Mouse (Mus musculus) ovary, postnatal 36 days (tissue): ENCODE measurements around the gene Bcas3.

Experiments used
- DNase-seq: peaks from one replicate; pipeline ENCODE4 v3.0.0; 2022; ENCODE audit warnings: low spot score, mixed read lengths

The Bcas3 gene

GRCm38 (mm10) chr11:85751171-85751570 is 398.2 kb downstream of the Bcas3 start:
- no peak for DNase-seq

- DNase-seq, result no peak
Observed at GRCm38 (mm10) chr11:85754631-85755502, 401.9 kb downstream of the Bcas3 start.

GRCm38 (mm10) chr11:85755503-85756044 is 402.6 kb downstream of the Bcas3 start:
- DNase-seq, result no peak

GRCm38 (mm10) chr11:85758891-85759290 is 405.9 kb downstream of the Bcas3 start:
- no peak for DNase-seq

- no peak for DNase-seq
Observed at GRCm38 (mm10) chr11:85759634-85760439, 406.9 kb downstream of the Bcas3 start.

- peak; percentile 64 for DNase-seq
Observed at GRCm38 (mm10) chr11:85760486-85761141, 407.6 kb downstream of the Bcas3 start.

GRCm38 (mm10) chr11:85761170-85761569 is 408.2 kb downstream of the Bcas3 start:
- no peak for DNase-seq

GRCm38 (mm10) chr11:85763655-85764054 is 410.7 kb downstream of the Bcas3 start:
- no peak for DNase-seq

GRCm38 (mm10) chr11:85766106-85766723 is 413.2 kb downstream of the Bcas3 start:
- DNase-seq, result no peak

GRCm38 (mm10) chr11:85766811-85767210 is 413.8 kb downstream of the Bcas3 start:
- DNase-seq, result no peak

GRCm38 (mm10) chr11:85769740-85770139 is 416.8 kb downstream of the Bcas3 start:
- DNase-seq, result no peak

GRCm38 (mm10) chr11:85773391-85773790 is 420.4 kb downstream of the Bcas3 start:
- DNase-seq, result no peak

- no peak for DNase-seq
Observed at GRCm38 (mm10) chr11:85774707-85775106, 421.7 kb downstream of the Bcas3 start.

GRCm38 (mm10) chr11:85775492-85775891 is 422.5 kb downstream of the Bcas3 start:
- DNase-seq, result peak; percentile 40

GRCm38 (mm10) chr11:85776861-85777360 is 423.9 kb downstream of the Bcas3 start:
- no peak for DNase-seq

- DNase-seq, result no peak
Observed at GRCm38 (mm10) chr11:85777950-85778349, 425.0 kb downstream of the Bcas3 start.

- DNase-seq, result no peak
Observed at GRCm38 (mm10) chr11:85780303-85780702, 427.3 kb downstream of the Bcas3 start.

- no peak for DNase-seq
Observed at GRCm38 (mm10) chr11:85786113-85786718, 433.2 kb downstream of the Bcas3 start.

- no peak for DNase-seq
Observed at GRCm38 (mm10) chr11:85789750-85790149, 436.8 kb downstream of the Bcas3 start.

- DNase-seq, result no peak
Observed at GRCm38 (mm10) chr11:85790267-85790666, 437.3 kb downstream of the Bcas3 start.

- no peak for DNase-seq
Observed at GRCm38 (mm10) chr11:85791212-85791611, 438.2 kb downstream of the Bcas3 start.
